Mouse (Mus musculus) olfactory bulb, adult 2 months (tissue): ENCODE results near the gene Tecpr2.

Experiments used
- CTCF ChIP-seq: fragments of 200-500 bp; IDR thresholded peaks from 2 replicates; pipeline ENCODE4 v1.5.1; 2012; ENCODE audit warnings: low read depth, mild to moderate bottlenecking, low read length, moderate library complexity; ENCODE audit not compliant: insufficient read depth
- POLR2A ChIP-seq: fragments of 200-500 bp; IDR thresholded peaks from 2 replicates; pipeline ENCODE4 v1.6.1; 2012; ENCODE audit warnings: mild to moderate bottlenecking, low read depth, low read length, moderate library complexity; ENCODE audit not compliant: insufficient read depth

- TF ChIP-seq POLR2A: no peak
- TF ChIP-seq CTCF: peak; percentile 99
Measured at GRCm38 (mm10) chr12:110992128-110992553, 103.1 kb downstream of the Tecpr2 start.
